Mouse (Mus musculus): Measurements from ENCODE around the gene Fgfr2. TPM values are rescaled to one million over a fixed set of nuclear protein-coding genes. Genes with fewer than 3 reads are reported as not detected.

Fgfr2 gene
- polyA plus RNA-seq, 1 experiment from 2014 or later = 24.1 TPM

DNA sequence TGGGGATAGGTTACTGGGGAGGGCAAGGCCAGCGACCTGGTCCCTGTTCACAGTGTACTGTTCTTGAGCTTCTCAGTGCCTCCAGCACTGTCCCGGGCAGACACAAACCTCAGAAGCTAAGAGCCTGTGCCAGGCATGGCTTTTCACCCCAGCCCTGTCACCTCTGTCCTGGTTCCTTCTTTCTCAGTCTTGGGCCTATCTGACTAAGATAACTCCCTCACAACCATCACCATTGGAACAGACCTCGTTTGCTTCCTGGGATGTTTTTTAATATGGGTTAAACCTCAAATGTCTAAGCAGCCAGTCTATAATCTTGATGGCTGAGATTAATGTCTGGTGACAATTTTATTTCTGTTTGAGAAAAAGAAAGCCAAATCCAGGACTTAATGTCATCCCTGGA, 755.8 kb downstream of the Fgfr2 start:
- Histone ChIP-seq H3K36me3 (ENCODE audit: control insufficient read depth, insufficient read depth, low read length) (no peaks in the 10 kb centered on the region), H3K9ac (ENCODE audit: low read depth, low read length) (no peak overlapping the region), H3K27ac (ENCODE audit: low read depth, low read length) (no peak overlapping the region), H3K4me2 (ENCODE audit: low read length) (no peak overlapping the region), H3K9me3 (ENCODE audit: control insufficient read depth, low read length) (no peaks in the 10 kb centered on the region), H3K4me1 (ENCODE audit: control insufficient read depth, insufficient read depth, low read depth, low read length) (no peaks in the 10 kb centered on the region; the same call in 1 of the 2 replicates), H3K4me3 (ENCODE audit: low read length) (no peak overlapping the region), H3K27me3 (replicated peaks; ENCODE audit: control insufficient read depth, insufficient read depth, low read length) (no peaks in the 10 kb centered on the region)
- no peak for ATAC-seq
- 94% methylated on average over 3 of the region's 3 CpGs for WGBS

DNA sequence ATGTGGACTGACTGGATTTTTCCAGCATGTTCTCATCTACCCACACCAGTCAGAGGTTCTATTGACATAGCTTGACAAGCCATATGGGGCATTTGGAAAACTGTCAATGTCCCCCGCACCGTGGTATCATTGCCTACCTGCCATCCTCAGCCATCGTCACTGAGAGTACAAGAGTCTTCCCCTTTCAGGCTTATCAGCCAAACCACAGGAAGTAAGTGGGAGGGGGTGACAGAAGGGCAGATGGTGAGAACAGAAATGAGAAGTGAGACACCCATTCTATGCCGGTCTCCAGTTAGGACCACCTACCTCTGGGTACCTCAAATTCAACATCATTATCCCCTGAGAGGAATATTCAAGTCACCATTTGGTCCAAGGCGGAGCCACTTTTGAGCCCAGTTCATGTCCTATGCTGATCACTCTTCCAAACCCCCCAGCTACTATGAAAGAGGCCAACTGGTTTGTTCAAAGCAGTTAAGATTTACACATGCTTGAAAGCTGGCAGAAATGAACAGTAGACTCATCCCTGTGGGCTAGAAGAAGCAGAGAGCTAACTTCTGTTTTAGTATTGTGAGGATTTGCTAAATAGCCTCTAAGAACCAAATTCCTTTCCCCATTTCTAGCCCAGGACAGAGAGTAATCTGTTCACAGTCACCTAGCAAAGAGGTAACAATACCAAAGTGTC, 757.3 kb downstream of the Fgfr2 start:
- Histone ChIP-seq H3K27me3 (replicated peaks; ENCODE audit: control insufficient read depth, insufficient read depth, low read length) (no peaks in the 10 kb centered on the region), H3K4me3 (ENCODE audit: low read length) (no peak overlapping the region), H3K9me3 (ENCODE audit: control insufficient read depth, low read length) (no peaks in the 10 kb centered on the region), H3K27ac (ENCODE audit: low read depth, low read length) (no peak overlapping the region), H3K36me3 (ENCODE audit: control insufficient read depth, insufficient read depth, low read length) (no peaks in the 10 kb centered on the region), H3K4me1 (ENCODE audit: control insufficient read depth, insufficient read depth, low read depth, low read length) (no peaks in the 10 kb centered on the region; the same call in 1 of the 2 replicates), H3K9ac (ENCODE audit: low read depth, low read length) (no peak overlapping the region), H3K4me2 (ENCODE audit: low read length) (no peak overlapping the region)
- 81% methylated on average over 5 of the region's 5 CpGs for WGBS
- no peak for ATAC-seq

DNA sequence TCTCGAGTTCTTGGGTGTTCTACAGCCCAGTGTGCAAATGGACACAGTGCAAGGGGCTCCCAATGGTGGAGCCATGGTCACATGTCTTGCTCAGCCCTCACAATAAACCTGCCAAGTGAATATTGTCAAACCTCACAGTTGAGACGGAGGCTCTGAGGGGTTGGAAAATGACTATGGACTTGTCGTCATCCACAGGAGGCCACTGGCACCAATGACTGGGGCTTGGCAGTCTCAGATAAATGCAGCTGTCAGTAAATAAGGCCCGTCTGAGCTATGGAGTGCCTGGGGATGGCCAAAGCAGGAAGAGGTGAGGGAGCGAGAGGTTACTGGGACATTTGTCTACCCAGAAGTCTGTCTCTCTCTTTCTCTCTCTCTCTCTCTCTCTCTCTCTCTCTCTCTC, 758.0 kb downstream of the Fgfr2 start:
- Histone ChIP-seq H3K9me3 (ENCODE audit: control insufficient read depth, low read length) (no peaks in the 10 kb centered on the region), H3K27ac (ENCODE audit: low read depth, low read length) (no peak overlapping the region), H3K4me2 (ENCODE audit: low read length) (no peak overlapping the region), H3K27me3 (replicated peaks; ENCODE audit: control insufficient read depth, insufficient read depth, low read length) (no peaks in the 10 kb centered on the region), H3K4me3 (ENCODE audit: low read length) (no peak overlapping the region), H3K9ac (ENCODE audit: low read depth, low read length) (no peak overlapping the region), H3K4me1 (ENCODE audit: control insufficient read depth, insufficient read depth, low read depth, low read length) (no peaks in the 10 kb centered on the region; the same call in 1 of the 2 replicates), H3K36me3 (ENCODE audit: control insufficient read depth, insufficient read depth, low read length) (no peaks in the 10 kb centered on the region)
- ATAC-seq = no peak
- WGBS = 81% methylated on average over 5 of the region's 5 CpGs

DNA sequence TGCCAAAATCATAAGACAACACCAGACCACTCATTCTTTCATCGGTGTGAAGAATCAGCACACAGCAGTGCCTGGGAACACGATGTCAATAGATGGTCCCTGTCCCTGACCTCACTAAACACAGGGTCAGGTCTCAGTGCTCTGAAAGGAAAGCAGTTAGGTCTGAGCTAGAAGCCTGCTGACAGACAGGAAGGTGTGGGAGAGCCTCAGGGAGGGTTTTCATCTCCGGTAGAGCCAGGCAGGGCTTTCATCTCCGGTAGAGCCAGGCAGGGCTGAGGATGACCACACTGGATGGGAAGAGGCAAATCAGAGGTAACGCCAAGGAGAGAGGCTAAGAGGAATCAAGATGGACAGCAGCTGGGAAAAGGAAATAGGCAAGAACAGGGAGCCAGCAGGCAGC, 758.6 kb downstream of the Fgfr2 start:
- Histone ChIP-seq H3K27ac (ENCODE audit: low read depth, low read length) (no peak overlapping the region), H3K27me3 (replicated peaks; ENCODE audit: control insufficient read depth, insufficient read depth, low read length) (no peaks in the 10 kb centered on the region), H3K9ac (ENCODE audit: low read depth, low read length) (no peak overlapping the region), H3K36me3 (ENCODE audit: control insufficient read depth, insufficient read depth, low read length) (no peaks in the 10 kb centered on the region), H3K4me1 (ENCODE audit: control insufficient read depth, insufficient read depth, low read depth, low read length) (no peaks in the 10 kb centered on the region; the same call in 1 of the 2 replicates), H3K9me3 (ENCODE audit: control insufficient read depth, low read length) (no peaks in the 10 kb centered on the region), H3K4me3 (ENCODE audit: low read length) (no peak overlapping the region), H3K4me2 (ENCODE audit: low read length) (no peak overlapping the region)
- 69% methylated on average over 5 of the region's 5 CpGs for WGBS
- ATAC-seq = no peak

DNA sequence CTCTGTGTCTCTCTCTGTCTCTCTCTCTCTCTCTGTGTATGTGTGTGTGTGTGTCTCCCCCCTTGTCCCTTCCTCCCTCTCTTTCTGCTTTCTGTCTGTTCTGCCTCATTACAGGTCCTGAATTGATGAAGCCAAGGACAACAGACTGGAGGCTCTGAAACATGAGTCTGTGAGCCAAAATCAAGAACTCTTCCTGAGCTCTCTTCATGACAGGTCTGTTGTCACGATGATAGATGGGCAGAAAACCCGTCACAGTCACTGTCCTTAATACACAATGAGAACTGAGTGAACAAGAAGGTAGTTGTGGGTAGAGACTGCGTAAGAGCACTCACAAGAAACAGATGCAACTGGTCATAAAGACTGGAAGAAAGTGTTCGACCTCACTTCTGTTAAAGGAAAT, 762.8 kb downstream of the Fgfr2 start:
- Histone ChIP-seq H3K4me3 (ENCODE audit: low read length) (no peak overlapping the region), H3K9me3 (ENCODE audit: control insufficient read depth, low read length) (no peaks in the 10 kb centered on the region), H3K4me1 (ENCODE audit: control insufficient read depth, insufficient read depth, low read depth, low read length) (no peaks in the 10 kb centered on the region), H3K4me2 (ENCODE audit: low read length) (no peak overlapping the region), H3K27me3 (replicated peaks; ENCODE audit: control insufficient read depth, insufficient read depth, low read length) (no peaks in the 10 kb centered on the region), H3K9ac (ENCODE audit: low read depth, low read length) (no peak overlapping the region), H3K27ac (ENCODE audit: low read depth, low read length) (no peak overlapping the region), H3K36me3 (ENCODE audit: control insufficient read depth, insufficient read depth, low read length) (no peaks in the 10 kb centered on the region)
- WGBS = 72% methylated on average over 4 of the region's 4 CpGs
- no peak for ATAC-seq

DNA sequence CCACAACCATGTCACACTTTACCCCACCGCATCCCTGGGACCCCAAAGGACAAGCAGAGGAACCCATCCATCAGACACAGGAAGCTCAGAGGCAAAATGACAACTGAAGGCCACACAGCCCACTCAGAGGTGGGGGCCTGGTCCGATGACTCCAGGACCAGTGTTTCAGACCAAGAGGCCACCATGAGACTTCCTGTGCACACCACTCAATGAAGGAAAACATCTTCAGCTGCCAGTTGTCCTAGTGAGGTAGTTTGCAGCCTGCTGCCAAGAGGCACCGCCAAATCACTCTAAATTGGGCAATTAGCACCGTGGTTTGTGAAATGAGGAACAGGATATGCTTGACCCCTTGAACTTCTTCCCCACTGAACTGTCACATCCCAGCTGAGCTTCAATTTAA, 764.4 kb downstream of the Fgfr2 start:
- Histone ChIP-seq H3K4me2 (ENCODE audit: low read length) (no peak overlapping the region), H3K9ac (ENCODE audit: low read depth, low read length) (no peak overlapping the region), H3K4me3 (ENCODE audit: low read length) (no peak overlapping the region), H3K36me3 (ENCODE audit: control insufficient read depth, insufficient read depth, low read length) (no peaks in the 10 kb centered on the region), H3K27ac (ENCODE audit: low read depth, low read length) (no peak overlapping the region), H3K9me3 (ENCODE audit: control insufficient read depth, low read length) (no peaks in the 10 kb centered on the region), H3K27me3 (replicated peaks; ENCODE audit: control insufficient read depth, insufficient read depth, low read length) (no peaks in the 10 kb centered on the region), H3K4me1 (ENCODE audit: control insufficient read depth, insufficient read depth, low read depth, low read length) (no peaks in the 10 kb centered on the region)
- ATAC-seq = no peak
- WGBS = 67% methylated on average over 4 of the region's 4 CpGs

DNA sequence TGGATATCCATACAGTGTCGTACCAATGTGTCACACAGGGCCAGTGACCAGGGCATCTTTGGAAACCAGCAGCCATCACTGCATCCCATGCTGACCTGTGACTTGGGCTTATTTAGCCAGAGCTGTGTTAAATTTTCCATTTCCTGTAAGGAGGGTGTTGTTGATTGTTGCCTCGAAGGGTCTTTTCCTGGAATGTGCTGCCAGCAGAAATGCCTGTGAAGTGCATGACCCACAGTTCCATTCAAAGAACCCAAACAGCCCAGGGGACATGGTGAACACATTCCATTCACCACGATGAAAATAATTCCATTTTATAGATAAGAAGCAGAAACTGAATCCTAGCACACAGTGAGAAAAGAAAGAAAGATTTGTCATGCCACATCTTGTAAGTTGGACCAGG, 764.9 kb downstream of the Fgfr2 start:
- Histone ChIP-seq H3K27me3 (replicated peaks; ENCODE audit: control insufficient read depth, insufficient read depth, low read length) (no peaks in the 10 kb centered on the region), H3K36me3 (ENCODE audit: control insufficient read depth, insufficient read depth, low read length) (no peaks in the 10 kb centered on the region), H3K4me1 (ENCODE audit: control insufficient read depth, insufficient read depth, low read depth, low read length) (no peaks in the 10 kb centered on the region), H3K9ac (ENCODE audit: low read depth, low read length) (no peak overlapping the region), H3K27ac (ENCODE audit: low read depth, low read length) (no peak overlapping the region), H3K4me3 (ENCODE audit: low read length) (no peak overlapping the region), H3K9me3 (ENCODE audit: control insufficient read depth, low read length) (no peaks in the 10 kb centered on the region), H3K4me2 (ENCODE audit: low read length) (no peak overlapping the region)
- ATAC-seq = no peak
- WGBS = 59% methylated on average over 3 of the region's 3 CpGs

DNA sequence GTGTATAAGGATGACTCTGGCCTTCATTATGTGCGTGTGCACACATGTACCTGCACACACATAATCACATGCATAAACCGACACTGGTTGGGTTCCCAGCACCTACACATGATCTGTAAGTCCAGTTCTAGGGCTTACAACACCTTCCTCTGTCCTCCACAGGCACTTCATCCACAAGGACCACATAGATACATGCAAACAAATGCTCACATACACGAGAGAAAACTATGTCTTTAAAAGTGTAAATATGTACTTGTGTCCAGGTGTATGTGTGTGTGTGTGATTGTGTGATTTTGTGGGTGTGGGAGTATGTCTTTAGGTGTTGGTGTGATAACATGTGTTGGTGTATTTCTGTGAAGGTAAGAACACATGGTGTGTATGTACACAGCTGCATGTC, 765.3 kb downstream of the Fgfr2 start:
- no peak for ATAC-seq
- Histone ChIP-seq H3K9me3 (ENCODE audit: control insufficient read depth, low read length) (no peaks in the 10 kb centered on the region), H3K4me3 (ENCODE audit: low read length) (no peak overlapping the region), H3K4me2 (ENCODE audit: low read length) (no peak overlapping the region), H3K4me1 (ENCODE audit: control insufficient read depth, insufficient read depth, low read depth, low read length) (no peaks in the 10 kb centered on the region), H3K9ac (ENCODE audit: low read depth, low read length) (no peak overlapping the region), H3K36me3 (ENCODE audit: control insufficient read depth, insufficient read depth, low read length) (no peaks in the 10 kb centered on the region), H3K27me3 (replicated peaks; ENCODE audit: control insufficient read depth, insufficient read depth, low read length) (no peaks in the 10 kb centered on the region), H3K27ac (ENCODE audit: low read depth, low read length) (no peak overlapping the region)
- WGBS = 92% methylated on average over 3 of the region's 3 CpGs

DNA sequence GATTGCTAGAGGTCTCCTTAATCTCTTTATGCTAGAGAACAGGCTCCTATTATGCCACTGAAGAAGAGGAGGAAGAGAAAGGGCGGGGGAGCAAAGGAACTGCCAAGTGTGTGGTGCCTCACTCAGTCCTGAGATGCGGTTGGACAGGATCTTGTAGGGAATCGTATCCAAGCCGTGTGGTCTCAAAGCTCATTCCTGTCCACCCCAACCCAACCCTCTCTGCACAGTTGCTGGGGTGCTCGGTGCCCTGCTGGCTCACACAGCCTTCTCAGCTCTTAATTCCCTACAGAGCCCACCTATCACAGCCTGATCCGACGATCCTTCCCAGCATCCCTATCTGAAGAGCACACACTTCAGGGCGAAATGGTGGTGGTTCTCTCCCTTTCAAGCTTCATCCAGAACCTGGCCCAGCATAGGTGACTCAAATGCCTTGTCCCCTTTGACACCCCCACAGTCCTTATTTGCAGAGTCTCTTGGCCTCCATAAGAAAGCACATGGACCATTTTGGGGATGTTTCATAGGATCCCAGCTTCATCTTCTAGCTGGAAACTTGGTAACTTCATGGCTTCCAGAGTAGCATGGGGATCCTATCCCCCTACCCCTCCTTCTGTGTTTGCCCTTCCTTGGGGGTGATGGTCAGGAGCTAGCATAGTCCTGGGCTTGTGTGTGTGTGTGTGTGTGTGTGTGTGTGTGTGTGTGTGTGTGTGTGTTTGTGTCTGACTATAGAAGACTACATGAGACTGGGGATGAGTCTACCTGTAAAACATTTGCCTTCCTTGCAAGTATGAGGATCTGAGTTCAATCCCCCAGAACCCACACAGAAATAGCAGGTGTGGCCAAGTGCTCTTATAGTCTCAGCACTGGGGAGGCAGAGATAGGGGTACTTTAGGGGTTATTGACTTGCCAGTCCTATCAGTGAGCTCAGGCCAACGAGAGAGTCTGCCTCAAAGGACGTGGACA, 766.0 kb downstream of the Fgfr2 start:
- no peak overlapping the region for H3K9ac ChIP-seq (ENCODE audit: low read depth, low read length)
- H3K27ac ChIP-seq (ENCODE audit: low read depth, low read length) = no peak overlapping the region
- H3K27me3 ChIP-seq (replicated peaks; ENCODE audit: control insufficient read depth, insufficient read depth, low read length) = no peaks in the 10 kb centered on the region
- WGBS = 37% methylated on average over 10 of the region's 10 CpGs
- no peak overlapping the region for H3K4me3 ChIP-seq (ENCODE audit: low read length)
- H3K9me3 ChIP-seq (ENCODE audit: control insufficient read depth, low read length) = no peaks in the 10 kb centered on the region
- H3K4me2 ChIP-seq (ENCODE audit: low read length) = no peak overlapping the region
- no peak for ATAC-seq
- no peaks in the 10 kb centered on the region; the same call in 1 of the 2 replicates for H3K4me1 ChIP-seq (ENCODE audit: control insufficient read depth, insufficient read depth, low read depth, low read length)
- H3K36me3 ChIP-seq (ENCODE audit: control insufficient read depth, insufficient read depth, low read length) = no peaks in the 10 kb centered on the region
